Mouse (Mus musculus) megakaryocyte, embryonic 14.5 days (primary cell): ENCODE data around the gene Morn3.

Experiments
- FLI1 ChIP-seq: IDR thresholded peaks from 2 replicates; pipeline ENCODE4 v1.6.1; 2012; ENCODE audit warnings: low read length, inconsistent platforms, mixed read lengths
- GATA1 ChIP-seq: IDR thresholded peaks from 3 replicates; pipeline ENCODE4 v1.6.1; 2012; ENCODE audit warnings: mixed read lengths, low read length, inconsistent platforms, borderline replicate concordance

DNA sequence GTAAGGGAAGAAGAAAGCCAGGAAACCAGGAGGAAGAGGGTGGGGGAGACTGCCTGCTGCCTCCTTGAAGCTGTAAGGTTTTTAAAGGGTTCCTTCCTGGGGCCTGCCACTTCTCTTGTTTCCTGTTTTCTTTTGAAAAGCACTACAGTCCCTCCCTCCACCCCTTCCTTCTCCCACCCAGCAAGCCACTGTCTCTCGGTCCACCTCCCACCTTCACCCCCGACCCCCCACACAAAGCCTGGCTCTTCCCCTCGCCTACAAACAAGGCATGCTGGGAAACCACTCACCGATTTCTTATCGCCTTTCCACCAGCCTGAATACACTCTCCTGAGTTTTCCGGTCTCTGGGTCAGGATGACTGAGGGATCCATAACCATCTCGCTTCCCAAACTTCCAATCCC, 6.0 kb downstream of the Morn3 start:
- TF ChIP-seq GATA1 = no peak
- TF ChIP-seq FLI1 = no peak
